Mouse (Mus musculus): ENCODE data around the gene St5. TPM values are rescaled to one million over a fixed set of nuclear protein-coding genes. Genes with fewer than 3 reads are reported as not detected.
A peak's percentile ranks its signal among the peaks of the same experiment; 100 is the strongest.

The St5 gene
- polyA plus RNA-seq, 1 experiment = 46.2 TPM

DNA sequence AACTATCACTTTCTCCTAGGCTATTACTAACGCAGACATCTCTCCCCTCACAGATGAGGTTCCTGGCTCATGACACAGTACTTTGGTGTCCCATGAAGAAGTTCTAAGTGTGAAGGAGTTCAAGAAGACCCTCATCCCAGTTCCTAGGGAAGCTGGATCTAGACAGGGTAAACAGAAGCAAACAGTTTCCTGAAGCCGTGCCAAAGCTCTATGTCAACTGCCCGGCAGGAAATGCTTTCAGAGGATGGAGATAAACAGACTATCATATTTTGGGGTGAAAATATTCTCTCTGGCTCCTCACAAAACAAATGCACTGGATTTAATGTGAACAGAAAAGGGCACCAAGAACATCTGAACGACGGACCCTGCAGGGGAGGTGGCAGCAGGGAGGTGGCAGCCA, 12.4 kb downstream of the St5 start:
- 86% methylated on average over 5 of the region's 5 CpGs for WGBS
- no peak overlapping the region for H3K27ac ChIP-seq (ENCODE audit: control insufficient read depth, insufficient read depth, low read depth, low read length, poor library complexity)
- no peaks in the 10 kb centered on the region for H3K4me1 ChIP-seq (ENCODE audit: control insufficient read depth, insufficient read depth, low read length)
- no peak overlapping the region for H3K4me3 ChIP-seq (replicated peaks; ENCODE audit: control insufficient read depth, low read depth, low read length)
- no peak for TF ChIP-seq POLR2A (IDR thresholded peaks at IDR 0.05; ENCODE audit: borderline replicate concordance, control insufficient read depth, low read depth, low read length)
- TF ChIP-seq CTCF (IDR thresholded peaks at IDR 0.05; ENCODE audit: control insufficient read depth, insufficient read depth, low read length) = no peak

- whole genome bisulfite sequencing = 85% methylated on average over 3 of the region's 3 CpGs
- TF ChIP-seq POLR2A (IDR thresholded peaks at IDR 0.05; ENCODE audit: borderline replicate concordance, control insufficient read depth, low read depth, low read length) = no peak
- TF ChIP-seq CTCF (IDR thresholded peaks at IDR 0.05; ENCODE audit: control insufficient read depth, insufficient read depth, low read length) = no peak
- Histone ChIP-seq H3K4me1 (ENCODE audit: control insufficient read depth, insufficient read depth, low read length) (no peaks in the 10 kb centered on the region), H3K27ac (ENCODE audit: control insufficient read depth, insufficient read depth, low read depth, low read length, poor library complexity) (no peak overlapping the region), H3K4me3 (replicated peaks; ENCODE audit: control insufficient read depth, low read depth, low read length) (no peak overlapping the region)
Measured at GRCm38 (mm10) chr7:109690101-109690500, 13.3 kb downstream of the St5 start.

GRCm38 (mm10) chr7:109686585-109687128, 16.7 kb downstream of the St5 start:
- TF ChIP-seq POLR2A (IDR thresholded peaks at IDR 0.05; ENCODE audit: borderline replicate concordance, control insufficient read depth, low read depth, low read length) (no peak), CTCF (IDR thresholded peaks at IDR 0.05; ENCODE audit: control insufficient read depth, insufficient read depth, low read length) (no peak)
- no peaks in the 10 kb centered on the region for H3K4me1 ChIP-seq (ENCODE audit: control insufficient read depth, insufficient read depth, low read length)
- no peak overlapping the region for H3K4me3 ChIP-seq (replicated peaks; ENCODE audit: control insufficient read depth, low read depth, low read length)
- 65% methylated on average over 9 of the region's 9 CpGs for WGBS
- H3K27ac ChIP-seq (ENCODE audit: control insufficient read depth, insufficient read depth, low read depth, low read length, poor library complexity) = no peak overlapping the region

DNA sequence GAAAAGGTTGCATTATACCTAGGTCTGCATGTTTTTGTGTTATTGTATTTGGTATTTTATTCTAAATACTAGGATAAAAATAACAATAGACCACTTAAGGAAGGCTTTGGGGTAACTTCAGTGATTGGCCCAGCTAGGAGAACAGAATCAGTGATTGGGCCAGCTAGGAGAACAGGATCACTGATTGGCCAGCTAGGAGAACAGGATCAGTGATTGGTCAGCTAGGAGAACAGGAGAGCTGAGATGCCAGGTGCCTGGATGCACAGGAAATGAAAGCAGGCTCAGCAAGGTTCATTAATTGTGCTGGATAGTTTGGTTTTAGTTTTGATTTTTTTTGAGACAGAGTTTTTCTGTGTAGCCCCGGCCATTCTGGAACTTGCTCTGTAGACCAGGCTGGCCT, 22.5 kb downstream of the St5 start:
- Histone ChIP-seq H3K4me1 (ENCODE audit: control insufficient read depth, insufficient read depth, low read length) (no peaks in the 10 kb centered on the region), H3K4me3 (replicated peaks; ENCODE audit: control insufficient read depth, low read depth, low read length) (no peak overlapping the region), H3K27ac (ENCODE audit: control insufficient read depth, insufficient read depth, low read depth, low read length, poor library complexity) (no peak overlapping the region)
- TF ChIP-seq CTCF (IDR thresholded peaks at IDR 0.05; ENCODE audit: control insufficient read depth, insufficient read depth, low read length) (no peak), POLR2A (IDR thresholded peaks at IDR 0.05; ENCODE audit: borderline replicate concordance, control insufficient read depth, low read depth, low read length) (no peak)
- 87% methylated on average over 1 of the region's 1 CpGs for WGBS

- Histone ChIP-seq H3K4me3 (replicated peaks; ENCODE audit: control insufficient read depth, low read depth, low read length) (no peak overlapping the region), H3K27ac (ENCODE audit: control insufficient read depth, insufficient read depth, low read depth, low read length, poor library complexity) (no peak overlapping the region), H3K4me1 (ENCODE audit: control insufficient read depth, insufficient read depth, low read length) (no peaks in the 10 kb centered on the region)
- 76% methylated on average over 2 of the region's 2 CpGs for WGBS
- TF ChIP-seq POLR2A (IDR thresholded peaks at IDR 0.05; ENCODE audit: borderline replicate concordance, control insufficient read depth, low read depth, low read length) = no peak
- TF ChIP-seq CTCF (IDR thresholded peaks at IDR 0.05; ENCODE audit: control insufficient read depth, insufficient read depth, low read length) = no peak
Measured at GRCm38 (mm10) chr7:109680284-109680683, 23.1 kb downstream of the St5 start.

GRCm38 (mm10) chr7:109674944-109675628, 28.3 kb downstream of the St5 start:
- Histone ChIP-seq H3K4me3 (replicated peaks; ENCODE audit: control insufficient read depth, low read depth, low read length) (no peak overlapping the region), H3K27ac (ENCODE audit: control insufficient read depth, insufficient read depth, low read depth, low read length, poor library complexity) (no peak overlapping the region), H3K4me1 (ENCODE audit: control insufficient read depth, insufficient read depth, low read length) (no peaks in the 10 kb centered on the region)
- 48% methylated on average over 4 of the region's 4 CpGs for WGBS
- TF ChIP-seq POLR2A (IDR thresholded peaks at IDR 0.05; ENCODE audit: borderline replicate concordance, control insufficient read depth, low read depth, low read length) = no peak
- TF ChIP-seq CTCF (IDR thresholded peaks at IDR 0.05; ENCODE audit: control insufficient read depth, insufficient read depth, low read length) = no peak

GRCm38 (mm10) chr7:109671581-109672471, 31.6 kb downstream of the St5 start:
- WGBS = 5% methylated on average over 44 of the region's 44 CpGs
- no peaks in the 10 kb centered on the region for H3K4me1 ChIP-seq (ENCODE audit: control insufficient read depth, insufficient read depth, low read length)
- peak overlapping the region; percentile 2 for H3K4me3 ChIP-seq (replicated peaks; ENCODE audit: control insufficient read depth, low read depth, low read length)
- no peak overlapping the region for H3K27ac ChIP-seq (ENCODE audit: control insufficient read depth, insufficient read depth, low read depth, low read length, poor library complexity)
- TF ChIP-seq CTCF (IDR thresholded peaks at IDR 0.05; ENCODE audit: control insufficient read depth, insufficient read depth, low read length) (no peak), POLR2A (IDR thresholded peaks at IDR 0.05; ENCODE audit: borderline replicate concordance, control insufficient read depth, low read depth, low read length) (no peak)

All from bone marrow, adult 2 months (tissue).